Mouse (Mus musculus): ENCODE measurements around the gene Gm11627.

- TF ChIP-seq CTCF (IDR thresholded peaks at IDR 0.05; ENCODE audit: low read depth) (no peak), EP300 (optimal IDR thresholded peaks at IDR 0.05) (no peak)
Measured at GRCm38 (mm10) chr11:102623876-102624789, 44.9 kb upstream of the Gm11627 start.

All from stomach, postnatal 0 days (tissue).